Mouse (Mus musculus) heart, postnatal 0 days (tissue): ENCODE data around the gene Shisa7. TPM values are rescaled to one million over a fixed set of nuclear protein-coding genes. Genes with fewer than 3 reads are reported as not detected.
"Not testable (repeated sequence)": the region's sequence is repeated elsewhere in the genome, so short reads cannot be mapped to it uniquely, and the experiment has no call there.

Source experiments
- ATAC-seq: fragments of 200-750 bp; cut with Nextera tagmentation; 2 replicates; pipeline ENCODE4 v1.8.0; 2017; ENCODE audit warnings: low read depth, moderate number of reproducible peaks, moderate library complexity; ENCODE audit not compliant: insufficient read depth
- DNase-seq: peaks from one replicate; pipeline ENCODE4 v3.0.0-alpha.2; 2016; ENCODE audit warnings: low spot score
- H3K27ac ChIP-seq: fragments of 300-500 bp; sonication (generic); 2 replicates; pipeline ENCODE4 v1.5.1; 2014; ENCODE audit warnings: low read depth, mild to moderate bottlenecking
- H3K27me3 ChIP-seq: fragments of 300-500 bp; sonication (generic); 2 replicates; pipeline ENCODE4 v1.6.1; 2014; ENCODE audit warnings: low read length, mixed read lengths; ENCODE audit not compliant: control insufficient read depth, insufficient read depth
- H3K36me3 ChIP-seq: fragments of 300-500 bp; sonication (generic); replicated peaks from 2 replicates; pipeline ENCODE4 v1.6.1; 2014; ENCODE audit warnings: low read length, mixed read lengths; ENCODE audit not compliant: control insufficient read depth, insufficient read depth
- H3K4me1 ChIP-seq: fragments of 300-500 bp; sonication (generic); 2 replicates; pipeline ENCODE4 v1.6.1; 2014; ENCODE audit warnings: antibody characterized with exemption; ENCODE audit not compliant: control insufficient read depth, insufficient read depth
- H3K4me2 ChIP-seq: fragments of 300-500 bp; sonication (generic); 2 replicates; pipeline ENCODE4 v1.6.1; 2014; ENCODE audit warnings: low read depth, mild to moderate bottlenecking, low read length, moderate library complexity
- H3K4me3 ChIP-seq: fragments of 300-500 bp; sonication (generic); 2 replicates; pipeline ENCODE4 v1.5.1; 2014; ENCODE audit warnings: low read depth, low read length
- H3K9ac ChIP-seq: fragments of 300-500 bp; sonication (generic); replicated peaks from 2 replicates; pipeline ENCODE4 v1.6.1; 2014; ENCODE audit warnings: low read depth, low read length, mixed read lengths
- H3K9me3 ChIP-seq: fragments of 300-500 bp; sonication (generic); replicated peaks from 2 replicates; pipeline ENCODE4 v1.6.1; 2016; ENCODE audit warnings: low read length; ENCODE audit not compliant: control insufficient read depth
- CTCF ChIP-seq: IDR thresholded peaks from 2 replicates; pipeline ENCODE4 v1.5.1; 2016; ENCODE audit warnings: antibody characterized with exemption, control low read depth, low read depth
- EP300 ChIP-seq: IDR thresholded peaks from 2 replicates; pipeline ENCODE4 v1.6.1; 2016; ENCODE audit warnings: antibody characterized with exemption, low read depth
- WGBS: fragments of 180-500 bp; shearing (Covaris S2); extraction: QIAGEN DNeasy Blood & Tissue Kit; methylation state at CpG from one replicate; pipeline ENCODE4 v1.1.7; 2014; 5-methylcytosine and 5-hydroxymethylcytosine counted together
- polyA plus RNA-seq: library from polyadenylated mRNA; unstranded; fragments of >200 nt; fragmentation: Nextera tagmentation; extraction: Ambion mirVana; gene quantifications from 2 replicates; pipeline ENCODE4 v1.2.1, GENCODE M21; 2015
- total RNA-seq: library from RNA; depleted of rRNA; stranded (reverse); fragments of >200 nt; gene quantifications from 2 replicates; pipeline ENCODE4 v1.2.3, GENCODE M21; 2014; ENCODE audit warnings: low replicate concordance

The Shisa7 gene
- total and polyA plus RNA-seq, 2 experiments from 2014 or later: not detected

DNA sequence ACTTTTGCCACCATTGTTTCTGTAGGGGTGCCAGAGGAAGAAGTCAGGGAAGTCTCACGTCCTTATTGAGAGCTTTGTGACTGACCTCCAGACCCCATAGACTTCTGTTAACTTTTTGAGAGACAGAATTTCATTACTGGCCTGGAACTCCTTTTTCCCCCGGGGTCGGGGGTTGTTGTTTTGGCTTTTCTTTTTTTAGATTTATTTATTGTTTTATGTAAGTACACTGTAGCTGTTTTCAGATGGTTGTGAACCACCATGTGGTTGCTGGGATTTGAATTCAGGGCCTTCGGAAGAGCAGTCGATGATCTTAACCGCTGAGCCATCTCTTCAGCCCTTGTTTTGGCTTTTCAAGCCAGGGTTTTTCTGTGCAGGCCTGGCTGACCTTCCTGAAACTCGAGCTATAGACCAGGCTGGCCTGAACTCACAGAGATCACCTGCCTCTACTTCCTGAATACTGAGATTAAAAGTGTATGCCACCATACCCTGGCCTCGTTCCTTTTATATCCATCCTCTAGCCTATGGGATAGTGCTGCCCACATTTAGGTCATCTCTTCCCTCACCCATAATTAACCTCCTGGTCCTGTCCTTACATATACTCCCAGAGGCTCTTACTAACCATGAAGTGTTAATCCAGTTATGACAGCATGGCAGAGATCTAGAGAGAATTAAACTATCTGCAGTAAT is 31.2 kb downstream of the Shisa7 start:
- Histone ChIP-seq H3K4me3 (peak overlapping the region; percentile 97), H3K27ac (peak overlapping the region; percentile 94), H3K27me3 (no peaks in the 10 kb centered on the region), H3K36me3 (peaks cover 19% of the 10 kb centered on the region), H3K9ac (peak overlapping the region; percentile 43; the same call in 1 of the 2 replicates), H3K4me1 (peaks cover 18% of the 10 kb centered on the region), H3K9me3 (no peaks in the 10 kb centered on the region), H3K4me2 (peak overlapping the region; percentile 67)
- WGBS: 24% methylated on average over 8 of the region's 8 CpGs
- no peak for TF ChIP-seq EP300
- ATAC-seq: no peak
- DNase-seq: no peak

DNA sequence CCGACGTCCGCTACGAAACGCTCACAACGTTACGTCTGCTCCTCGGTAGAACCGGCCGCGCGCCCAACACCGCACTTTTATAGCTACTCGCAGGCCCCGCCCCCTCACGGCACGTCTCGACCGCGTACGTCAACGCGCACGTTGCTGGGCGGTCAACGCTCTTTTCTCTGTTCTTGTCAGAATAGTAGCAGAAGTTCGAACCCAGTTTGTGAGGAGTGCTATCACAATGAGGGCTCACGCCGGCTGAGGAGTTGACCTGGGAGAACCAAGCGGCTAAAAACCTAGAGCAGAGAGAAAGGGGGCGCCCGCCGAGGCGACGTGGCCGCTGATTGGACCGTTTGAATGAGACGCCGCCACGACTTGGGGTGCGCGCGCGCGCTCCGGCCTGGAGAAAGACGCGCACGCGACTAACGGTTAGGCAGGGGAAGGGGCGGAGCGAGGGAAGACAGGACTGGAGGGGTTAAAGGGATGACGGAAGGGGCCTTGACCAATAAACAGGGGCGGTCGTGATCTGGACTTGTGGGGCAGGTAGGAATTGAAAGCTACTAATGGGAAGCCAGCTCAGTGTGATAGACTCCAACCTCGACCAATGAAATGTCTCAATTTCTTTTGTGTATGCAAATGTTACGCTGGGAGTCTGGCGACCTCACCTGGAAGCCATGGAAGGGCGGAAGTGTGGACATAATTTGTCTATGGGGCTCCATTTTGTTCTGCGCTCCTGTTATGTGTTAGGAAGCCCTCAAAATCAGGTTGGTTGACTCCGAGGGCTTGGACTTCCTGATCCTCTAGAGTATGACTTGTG is 32.0 kb downstream of the Shisa7 start, which contains the start of gene Ube2s:
Gene Ube2s, minus strand, starts transcription at position 288 of the 802 bp plus-strand sequence.
- Histone ChIP-seq H3K9me3 (no peaks in the 10 kb centered on the region), H3K9ac (peak within 1 kb of the TSS; percentile 96), H3K36me3 (peaks cover 22% of the 10 kb centered on the region), H3K27me3 (no peaks in the 10 kb centered on the region), H3K4me2 (peak within 1 kb of the TSS; percentile 90), H3K4me1 (peaks cover 18% of the 10 kb centered on the region), H3K27ac (peak within 1 kb of the TSS; percentile 94), H3K4me3 (peak within 1 kb of the TSS; percentile 97)
- peak; percentile 31; the same call in 1 of the 2 replicates for TF ChIP-seq CTCF
- TF ChIP-seq EP300: no peak
- under 1% methylated on average over 62 of the region's 62 CpGs for WGBS
- ATAC-seq: peak; percentile 98
- DNase-seq: peak; percentile 100

GRCm38 (mm10) chr7:4811842-4812302 is 32.6 kb downstream of the Shisa7 start:
- Histone ChIP-seq H3K4me1 (peaks cover 18% of the 10 kb centered on the region), H3K9ac (peak overlapping the region; percentile 96), H3K27ac (peak overlapping the region; percentile 94), H3K4me3 (peak overlapping the region; percentile 97), H3K27me3 (no peaks in the 10 kb centered on the region), H3K4me2 (peak overlapping the region; percentile 90), H3K9me3 (no peaks in the 10 kb centered on the region), H3K36me3 (peaks cover 28% of the 10 kb centered on the region)
- WGBS: under 1% methylated on average over 28 of the region's 36 CpGs
- TF ChIP-seq CTCF (no peak), EP300 (no peak)
- ATAC-seq: peak; percentile 9
- DNase-seq: no peak

GRCm38 (mm10) chr7:4811131-4811530 is 33.4 kb downstream of the Shisa7 start:
- H3K9ac ChIP-seq: peak overlapping the region; percentile 96
- H3K4me3 ChIP-seq: peak overlapping the region; percentile 97
- peaks cover 18% of the 10 kb centered on the region for H3K4me1 ChIP-seq
- H3K4me2 ChIP-seq: peak overlapping the region; percentile 90
- DNase-seq, ATAC-seq, H3K27me3 ChIP-seq, H3K9me3 ChIP-seq: not testable (repeated sequence)
- peak overlapping the region; percentile 94; the same call in 1 of the 2 replicates for H3K27ac ChIP-seq
- peaks cover 36% of the 10 kb centered on the region for H3K36me3 ChIP-seq
- WGBS: 32% methylated on average over 10 of the region's 10 CpGs

DNA sequence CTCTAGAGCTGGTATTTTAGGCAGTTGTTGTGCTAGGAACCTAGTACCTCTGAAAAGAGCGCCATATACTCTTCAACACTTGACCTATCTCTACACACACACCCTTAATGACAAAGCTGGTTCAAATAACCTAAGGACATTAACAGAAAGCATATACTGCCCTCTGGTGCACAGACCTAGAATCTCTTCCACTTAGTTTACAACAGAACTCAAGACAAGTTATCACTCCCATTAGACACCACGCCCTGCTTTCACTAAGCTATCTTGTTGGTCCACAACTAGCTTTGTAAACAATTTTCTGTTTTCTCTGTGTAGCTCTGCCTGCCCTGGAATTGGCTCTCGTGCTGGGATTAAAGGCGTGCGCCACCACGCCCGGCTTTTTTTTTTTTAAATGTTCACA is 37.8 kb downstream of the Shisa7 start:
- no peaks in the 10 kb centered on the region for H3K27me3 ChIP-seq
- H3K4me2 ChIP-seq: no peak overlapping the region

More for the DNA sequence above, 37.8 kb downstream of the Shisa7 start:
- Histone ChIP-seq H3K9ac (no peak overlapping the region), H3K27ac (no peak overlapping the region), H3K4me1 (peaks cover 12% of the 10 kb centered on the region), H3K9me3 (no peaks in the 10 kb centered on the region), H3K36me3 (peaks cover 45% of the 10 kb centered on the region), H3K4me3 (no peak overlapping the region)
- DNase-seq (peak; percentile 47), ATAC-seq (no peak)
- TF ChIP-seq CTCF (peak; percentile 68), EP300 (no peak)
- WGBS: 88% methylated on average over 7 of the region's 7 CpGs
